34 mouse cellular contexts compared by ENCODE assay signal in the genomic region with DNA sequence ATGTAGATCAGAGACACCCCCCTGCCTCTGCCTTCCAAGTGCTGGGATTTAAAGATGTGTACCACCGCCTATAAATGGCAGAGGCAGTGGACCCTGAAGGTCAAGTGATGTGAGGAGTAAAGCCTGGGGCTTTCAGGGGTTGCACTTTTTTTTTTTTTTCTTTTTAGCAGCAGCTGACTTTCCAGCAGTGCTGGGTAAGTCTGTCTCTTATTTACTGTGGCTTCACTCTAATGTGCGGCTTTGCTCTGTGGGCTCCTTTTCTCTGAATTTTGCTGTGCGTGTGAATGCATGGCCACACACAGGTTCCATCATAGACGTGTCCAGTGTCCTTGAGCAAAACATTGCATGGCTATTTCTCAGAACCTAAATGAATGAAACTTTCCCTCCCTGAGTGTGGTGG. TPM values are rescaled to one million over a fixed set of nuclear protein-coding genes. Genes with fewer than 3 reads are reported as not detected.
"Had no signal": no experiment of that assay in that cellular context is flagged by ENCODE, and none has a peak within 500 bp of the region (broad histone marks: within the 10 kb centered on the region; RNA-seq: fewer than 3 reads in every experiment).

No protein-coding gene starts in this region.

- H3K27me3 ChIP-seq: intestine, embryonic 15.5 days; kidney, embryonic 15.5 days had no signal

- ATAC-seq: hindbrain, embryonic 16.5 days; inflammation-experienced regulatory T-cells, adult 6 months had no signal

- H3K9me3 ChIP-seq: heart, embryonic 10.5 days; heart, embryonic 12.5 days; heart, embryonic 13.5 days; heart, embryonic 15.5 days; hindbrain, embryonic 10.5 days; hindbrain, embryonic 12.5 days; hindbrain, embryonic 15.5 days; intestine, embryonic 15.5 days; kidney, embryonic 15.5 days had no signal

- H3K27ac ChIP-seq: heart, embryonic 10.5 days; heart, embryonic 13.5 days; heart, embryonic 15.5 days; hindbrain, embryonic 10.5 days; hindbrain, embryonic 12.5 days; hindbrain, embryonic 14.5 days; hindbrain, embryonic 15.5 days; hindbrain, postnatal 0 days; intestine, embryonic 15.5 days; kidney, embryonic 15.5 days; kidney, postnatal 0 days; layer of hippocampus, adult 2 months; left cerebral cortex, adult 2 months had no signal

- H3K4me1 ChIP-seq: heart, embryonic 12.5 days; heart, embryonic 13.5 days; heart, embryonic 15.5 days; hindbrain, embryonic 12.5 days; hindbrain, embryonic 15.5 days; intestine, embryonic 15.5 days; kidney, embryonic 15.5 days had no signal

- H3K36me3 ChIP-seq: heart, embryonic 10.5 days; heart, embryonic 12.5 days; heart, embryonic 13.5 days; heart, embryonic 15.5 days; hindbrain, embryonic 10.5 days; hindbrain, embryonic 12.5 days; hindbrain, embryonic 15.5 days; intestine, embryonic 15.5 days; kidney, embryonic 15.5 days had no signal

- H3K4me2 ChIP-seq: heart, embryonic 11.5 days; heart, embryonic 12.5 days; heart, embryonic 13.5 days; heart, embryonic 15.5 days; hindbrain, embryonic 12.5 days; hindbrain, embryonic 14.5 days; hindbrain, embryonic 15.5 days; intestine, embryonic 15.5 days; kidney, embryonic 15.5 days had no signal

- H3K9ac ChIP-seq: heart, embryonic 12.5 days; heart, embryonic 13.5 days; heart, embryonic 15.5 days; hindbrain, embryonic 12.5 days; hindbrain, embryonic 14.5 days; hindbrain, embryonic 15.5 days; intestine, embryonic 15.5 days; kidney, embryonic 15.5 days had no signal

- H3K4me3 ChIP-seq: heart, embryonic 10.5 days; heart, embryonic 12.5 days; heart, embryonic 13.5 days; heart, embryonic 15.5 days; hindbrain, embryonic 10.5 days; hindbrain, embryonic 12.5 days; hindbrain, embryonic 15.5 days; intestine, embryonic 15.5 days; kidney, embryonic 15.5 days; layer of hippocampus, adult 2 months; left cerebral cortex, adult 2 months had no signal

RNA-seq across cellular contexts. Expression of gene Cd7, which starts 2.4 kb away (rescaled TPM):
- total RNA-seq: hindbrain, postnatal 0 days; layer of hippocampus, adult 18-20 months; layer of hippocampus, adult 2 months; layer of hippocampus, adult 8-10 months; layer of hippocampus, postnatal 10 days; layer of hippocampus, postnatal 14 days; layer of hippocampus, postnatal 25 days; layer of hippocampus, postnatal 36 days had no signal
- polyA plus RNA-seq: heart, embryonic 10.5 days; heart, embryonic 11.5 days; heart, embryonic 12.5 days; heart, embryonic 14.5 days; heart, postnatal 0 days; hindbrain, embryonic 10.5 days; hindbrain, embryonic 11.5 days; hindbrain, embryonic 12.5 days; hindbrain, embryonic 15.5 days; hindbrain, embryonic 16.5 days; hindbrain, postnatal 0 days; kidney, embryonic 14.5 days had no signal

RNA-seq across cellular contexts. Expression of gene Sectm1b, which starts 21.7 kb away (rescaled TPM):
- total RNA-seq: heart, postnatal 10 days; heart, postnatal 14 days; heart, postnatal 25 days; heart, postnatal 36 days; heart, postnatal 4 days; hematopoietic stem cell, adult 5-6 weeks; hindbrain, postnatal 0 days; layer of hippocampus, adult 18-20 months; layer of hippocampus, adult 2 months; layer of hippocampus, adult 8-10 months; layer of hippocampus, postnatal 10 days; layer of hippocampus, postnatal 14 days; layer of hippocampus, postnatal 25 days; layer of hippocampus, postnatal 36 days; left cerebral cortex, adult 18-20 months; left cerebral cortex, adult 2 months had no signal
- polyA plus RNA-seq: heart, embryonic 10.5 days; heart, embryonic 11.5 days; heart, embryonic 12.5 days; heart, embryonic 13.5 days; heart, embryonic 14.5 days; heart, embryonic 15.5 days; hindbrain, embryonic 10.5 days; hindbrain, embryonic 11.5 days; hindbrain, embryonic 12.5 days; hindbrain, embryonic 14.5 days; hindbrain, embryonic 15.5 days; hindbrain, embryonic 16.5 days; hindbrain, postnatal 0 days; inflammation-experienced regulatory T-cells, adult 6 months; kidney, embryonic 14.5 days had no signal

RNA-seq across cellular contexts. Expression of gene Sectm1a, which starts 39.4 kb away (rescaled TPM):
- total RNA-seq: heart, postnatal 10 days; heart, postnatal 14 days; heart, postnatal 25 days; heart, postnatal 36 days; heart, postnatal 4 days; hematopoietic stem cell, adult 5-6 weeks; hindbrain, postnatal 0 days; layer of hippocampus, adult 18-20 months; layer of hippocampus, adult 2 months; layer of hippocampus, adult 8-10 months; layer of hippocampus, postnatal 10 days; layer of hippocampus, postnatal 14 days; layer of hippocampus, postnatal 25 days; layer of hippocampus, postnatal 36 days; left cerebral cortex, adult 18-20 months; left cerebral cortex, adult 2 months had no signal
- polyA plus RNA-seq: heart, embryonic 10.5 days; heart, embryonic 11.5 days; heart, embryonic 12.5 days; heart, embryonic 13.5 days; heart, embryonic 14.5 days; heart, embryonic 15.5 days; hindbrain, embryonic 10.5 days; hindbrain, embryonic 11.5 days; hindbrain, embryonic 12.5 days; hindbrain, embryonic 14.5 days; hindbrain, embryonic 16.5 days; hindbrain, postnatal 0 days; inflammation-experienced regulatory T-cells, adult 6 months had no signal
